Mouse (Mus musculus) heart, adult 2 months (tissue): Measurements from ENCODE around the gene Sestd1.

Experiments
- CTCF ChIP-seq: fragments of 200-600 bp; IDR thresholded peaks from 2 replicates; pipeline ENCODE4 v1.8.1; 2022; ENCODE audit warnings: antibody characterized with exemption, mild to moderate bottlenecking, moderate library complexity
- POLR2A ChIP-seq: fragments of 200-500 bp; IDR thresholded peaks from 2 replicates; pipeline ENCODE4 v1.6.1; 2011; ENCODE audit warnings: mild to moderate bottlenecking, low read depth, low read length, control low read depth; ENCODE audit not compliant: insufficient read depth

GRCm38 (mm10) chr2:77212885-77213284 lies 67.5 kb downstream of the Sestd1 start:
- TF ChIP-seq CTCF (no peak), POLR2A (no peak)
